Mouse (Mus musculus): ENCODE measurements around the gene Golph3. TPM values are rescaled to one million over a fixed set of nuclear protein-coding genes. Genes with fewer than 3 reads are reported as not detected.
A peak's percentile ranks its signal among the peaks of the same experiment; 100 is the strongest.
"Not testable (repeated sequence)": the region's sequence is repeated elsewhere in the genome, so short reads cannot be mapped to it uniquely, and the experiment has no call there.

The Golph3 gene
- polyA plus RNA-seq, 1 experiment from 2014 or later, result 75.1 TPM

DNA sequence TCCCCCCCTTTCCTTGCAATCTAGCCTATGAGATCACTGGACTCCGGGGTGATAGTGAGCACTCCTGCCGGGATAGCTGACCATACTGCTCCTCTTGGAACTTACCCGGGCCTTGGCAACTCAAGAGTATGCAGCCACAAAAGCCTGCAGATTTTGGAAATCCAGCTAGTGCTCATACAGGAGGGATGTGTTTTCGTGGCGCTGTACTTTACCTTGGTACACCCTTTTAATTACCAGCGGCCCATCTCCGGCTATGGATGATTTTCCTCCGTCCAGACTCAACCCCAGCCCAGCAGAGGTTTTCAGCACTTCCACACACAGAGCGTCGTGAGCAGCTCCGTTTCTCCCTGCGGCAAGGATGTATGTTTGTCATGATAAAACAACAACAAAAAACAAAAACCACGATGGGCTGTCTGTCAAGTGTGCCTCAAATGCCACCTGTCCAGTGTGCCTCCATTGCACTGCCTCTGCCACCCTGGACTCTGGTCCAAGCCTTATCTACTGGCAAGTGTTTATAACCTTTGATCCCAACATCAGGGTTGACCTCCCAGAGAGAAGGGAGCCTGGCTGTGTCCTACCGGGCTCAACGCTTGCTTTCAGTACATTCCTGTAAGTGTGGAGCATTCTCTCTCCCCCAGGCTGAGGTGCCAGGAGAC, 44.3 kb downstream of the Golph3 start:
- 70% methylated on average over 15 of the region's 15 CpGs for WGBS
- peak; percentile 12; the same call in 1 of the 2 replicates for ATAC-seq (ENCODE audit: low FRiP score)
- no peak overlapping the region for H3K4me3 ChIP-seq

DNA sequence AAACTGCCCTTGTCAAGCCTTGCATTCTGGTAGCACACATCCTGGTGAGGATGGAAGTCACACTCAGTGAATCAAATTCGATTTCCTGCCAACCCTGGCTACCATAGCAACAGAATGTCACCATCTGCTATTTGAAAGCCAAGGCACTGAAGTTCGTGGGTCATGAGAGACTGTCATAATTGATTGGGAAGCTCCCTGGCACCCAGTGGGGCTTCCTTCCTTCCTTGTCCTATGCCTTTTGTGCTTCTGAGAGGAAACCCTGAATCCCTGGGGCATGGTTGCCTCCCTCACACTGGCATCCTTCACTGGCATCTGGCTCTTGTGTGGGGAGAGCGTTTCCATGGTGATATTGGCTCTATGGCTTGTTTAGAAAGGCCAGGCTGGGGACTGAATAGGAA, 44.8 kb downstream of the Golph3 start:
- H3K9me3 ChIP-seq, result no peaks in the 10 kb centered on the region
- peak; percentile 93 for ATAC-seq (ENCODE audit: low FRiP score)
- H3K27ac ChIP-seq, result peak overlapping the region; percentile 86
- no peak overlapping the region for H3K4me3 ChIP-seq
- peaks cover 36% of the 10 kb centered on the region for H3K4me1 ChIP-seq (replicated peaks)
- peaks cover 4% of the 10 kb centered on the region; the same call in 1 of the 2 replicates for H3K36me3 ChIP-seq
- H3K27me3 ChIP-seq, result 0 out of 2 replicates have a peak, but pooled peaks cover 5% of the 10 kb centered on the region
- WGBS, result 22% methylated on average over 3 of the region's 3 CpGs
- H3K4me2 ChIP-seq, result peak overlapping the region; percentile 27; the same call in 1 of the 2 replicates
- H3K9ac ChIP-seq, result no peak overlapping the region

More for the DNA sequence above, 44.3 kb downstream of the Golph3 start:
- H3K9me3 ChIP-seq, result no peaks in the 10 kb centered on the region
- H3K4me1 ChIP-seq (replicated peaks), result peaks cover 36% of the 10 kb centered on the region
- peak overlapping the region; percentile 86 for H3K27ac ChIP-seq
- H3K27me3 ChIP-seq, result 0 out of 2 replicates have a peak, but pooled peaks cover 5% of the 10 kb centered on the region
- H3K9ac ChIP-seq, result no peak overlapping the region
- H3K36me3 ChIP-seq, result peaks cover 4% of the 10 kb centered on the region; the same call in 1 of the 2 replicates
- H3K4me2 ChIP-seq, result peak overlapping the region; percentile 27; the same call in 1 of the 2 replicates

DNA sequence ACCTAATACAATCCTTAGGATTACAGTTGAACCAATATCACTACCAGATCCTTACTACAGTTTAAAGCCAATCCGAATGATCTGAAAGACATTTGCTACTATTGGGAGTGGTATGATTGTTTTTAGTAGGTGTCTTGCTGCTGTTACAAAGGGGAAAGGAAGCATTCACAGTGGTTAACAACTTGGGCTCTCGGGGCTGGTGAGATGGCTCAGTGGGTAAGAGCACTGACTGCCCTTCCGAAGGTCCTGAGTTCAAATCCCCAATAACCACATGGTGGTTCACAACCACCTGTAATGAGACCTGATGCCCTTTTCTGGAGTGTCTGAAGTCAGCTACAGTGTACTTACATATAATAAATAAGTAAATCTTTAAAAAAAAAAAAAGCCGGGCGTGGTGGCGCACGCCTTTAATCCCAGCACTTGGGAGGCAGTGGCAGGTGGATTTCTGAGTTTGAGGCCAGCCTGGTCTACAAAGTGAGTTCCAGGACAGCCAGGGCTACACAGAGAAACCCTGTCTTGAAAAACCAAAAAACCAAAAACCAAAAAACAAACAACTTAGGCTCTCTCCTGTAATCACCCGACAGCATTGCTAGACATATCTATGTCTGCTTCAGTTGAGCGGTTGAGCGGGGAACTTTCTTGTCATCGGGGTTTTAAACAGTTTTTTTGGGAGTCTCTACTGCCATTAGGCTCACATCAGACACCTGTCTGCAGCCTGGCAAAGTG, 45.5 kb downstream of the Golph3 start:
- not testable (repeated sequence) for H3K36me3 ChIP-seq; H3K9ac ChIP-seq; H3K27me3 ChIP-seq; H3K4me3 ChIP-seq; ATAC-seq (ENCODE audit: low FRiP score); H3K4me2 ChIP-seq; H3K9me3 ChIP-seq
- WGBS, result 91% methylated on average over 11 of the region's 11 CpGs
- Histone ChIP-seq H3K4me1 (replicated peaks) (peaks cover 41% of the 10 kb centered on the region), H3K27ac (peak overlapping the region; percentile 86)

DNA sequence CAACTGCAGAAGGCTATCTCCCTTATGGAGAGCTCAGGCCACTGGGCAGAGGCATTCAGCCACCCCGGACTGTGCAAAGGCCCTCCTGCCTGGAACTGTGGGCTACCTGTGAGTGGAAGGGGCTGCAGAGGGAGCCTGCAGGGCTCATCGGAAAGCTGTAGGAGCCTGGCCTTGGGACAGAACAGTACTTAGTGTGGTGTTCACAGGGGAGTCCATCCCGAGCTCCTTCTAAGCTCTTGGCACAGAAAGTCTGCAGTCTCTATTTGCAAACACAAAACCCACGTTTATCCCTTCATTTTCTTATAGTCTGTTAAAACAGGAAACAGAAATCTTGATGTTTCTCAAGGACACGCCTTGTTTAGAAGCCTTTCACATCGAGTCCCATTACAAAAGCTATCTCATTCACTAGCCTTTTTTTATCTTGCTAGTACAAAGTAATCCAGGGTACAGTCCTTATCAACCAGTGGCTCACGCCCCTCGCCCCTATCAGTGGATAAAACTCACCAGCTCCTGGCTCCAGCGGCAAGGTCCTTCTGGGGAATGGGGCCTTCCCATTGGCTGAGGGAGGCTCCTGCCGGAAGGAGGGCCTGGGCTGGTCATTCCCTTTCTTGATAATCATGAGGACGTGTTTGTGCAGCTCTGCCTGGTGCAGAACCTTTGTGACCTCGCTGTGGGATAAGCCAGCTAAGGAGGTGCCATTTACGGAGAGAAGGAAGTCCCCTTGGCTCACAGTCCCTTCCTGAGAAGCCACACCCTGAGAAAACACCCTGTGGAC, 46.2 kb downstream of the Golph3 start:
- no peaks in the 10 kb centered on the region for H3K36me3 ChIP-seq
- ATAC-seq (ENCODE audit: low FRiP score), result no peak
- H3K27me3 ChIP-seq, result 0 out of 2 replicates have a peak, but pooled peaks cover 5% of the 10 kb centered on the region
- H3K9me3 ChIP-seq, result no peaks in the 10 kb centered on the region
- H3K4me1 ChIP-seq (replicated peaks), result peaks cover 41% of the 10 kb centered on the region
- 56% methylated on average over 13 of the region's 13 CpGs for WGBS
- H3K4me3 ChIP-seq, result no peak overlapping the region
- H3K4me2 ChIP-seq, result no peak overlapping the region
- H3K9ac ChIP-seq, result no peak overlapping the region
- peak overlapping the region; percentile 13; the same call in 1 of the 2 replicates for H3K27ac ChIP-seq

DNA sequence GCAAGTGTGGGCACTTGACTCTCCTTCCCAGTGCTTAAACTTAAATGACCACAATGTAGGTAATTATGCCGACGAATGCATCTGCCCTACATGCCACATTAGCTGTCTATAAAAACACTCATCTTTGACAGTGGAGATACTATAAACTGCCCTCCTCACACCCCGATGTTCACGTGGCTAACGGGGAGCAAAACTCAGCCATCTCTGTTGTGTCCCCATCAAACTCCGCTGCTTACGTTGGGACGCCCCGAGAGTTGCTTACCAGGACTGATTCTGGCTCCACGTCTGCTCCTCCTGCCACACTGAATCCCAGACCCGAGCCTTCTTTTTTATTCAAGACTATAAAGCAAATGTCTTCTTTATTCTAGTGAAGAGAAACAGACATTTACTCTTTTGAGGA, 47.1 kb downstream of the Golph3 start:
- H3K27me3 ChIP-seq, result peaks cover 9% of the 10 kb centered on the region; the same call in 1 of the 2 replicates
- WGBS, result 64% methylated on average over 11 of the region's 11 CpGs
- no peak for ATAC-seq (ENCODE audit: low FRiP score)
- peaks cover 41% of the 10 kb centered on the region for H3K4me1 ChIP-seq (replicated peaks)
- no peak overlapping the region for H3K27ac ChIP-seq
- no peak overlapping the region for H3K4me3 ChIP-seq
- H3K36me3 ChIP-seq, result no peaks in the 10 kb centered on the region
- no peaks in the 10 kb centered on the region for H3K9me3 ChIP-seq
- no peak overlapping the region for H3K4me2 ChIP-seq
- no peak overlapping the region for H3K9ac ChIP-seq

DNA sequence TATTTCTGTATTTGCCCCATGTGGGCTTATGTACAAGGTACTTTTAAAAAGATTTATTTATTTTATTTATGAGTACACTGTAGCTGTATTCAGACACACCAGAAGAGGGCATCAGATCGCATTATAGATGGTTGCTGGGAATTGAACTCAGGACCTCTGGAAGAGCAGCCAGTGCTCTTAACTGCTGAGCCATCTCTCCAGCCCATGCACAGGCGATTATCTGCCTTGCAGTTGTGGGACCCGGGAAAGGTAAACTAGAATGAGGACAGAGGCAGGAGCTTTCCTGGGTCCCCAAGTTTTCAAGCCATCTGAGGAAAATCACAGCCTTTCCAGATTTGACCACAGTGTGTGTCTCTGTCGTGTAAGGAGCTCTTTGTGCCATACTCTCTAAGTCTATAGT, 47.6 kb downstream of the Golph3 start:
- 95% methylated on average over 4 of the region's 4 CpGs for WGBS
- Histone ChIP-seq H3K4me3 (no peak overlapping the region), H3K4me1 (replicated peaks) (peaks cover 43% of the 10 kb centered on the region), H3K9me3 (no peaks in the 10 kb centered on the region), H3K4me2 (no peak overlapping the region), H3K27me3 (peaks cover 9% of the 10 kb centered on the region; the same call in 1 of the 2 replicates), H3K36me3 (no peaks in the 10 kb centered on the region), H3K9ac (no peak overlapping the region), H3K27ac (no peak overlapping the region)
- ATAC-seq (ENCODE audit: low FRiP score), result no peak

DNA sequence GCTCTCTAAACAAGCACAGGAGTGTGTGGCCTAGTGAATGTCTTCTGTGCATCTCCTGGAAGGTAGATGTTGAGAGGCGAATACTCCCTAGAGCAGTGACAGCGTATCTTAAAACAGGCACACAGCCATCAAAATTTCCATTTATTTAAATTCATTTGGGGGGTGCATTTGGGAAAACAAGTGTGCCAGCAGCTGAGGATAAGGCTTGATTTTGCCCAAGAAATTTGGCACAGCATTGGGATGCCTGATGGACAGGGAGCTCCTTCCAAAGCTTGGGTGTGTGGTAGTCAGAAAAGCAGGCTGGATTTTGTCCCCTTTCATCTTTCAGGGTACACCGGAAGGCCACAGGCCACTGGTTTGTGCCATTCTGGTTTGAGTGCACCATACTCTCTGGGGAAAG, 48.8 kb downstream of the Golph3 start:
- Histone ChIP-seq H3K9ac (no peak overlapping the region), H3K27me3 (peaks cover 12% of the 10 kb centered on the region; the same call in 1 of the 2 replicates), H3K4me1 (replicated peaks) (peaks cover 42% of the 10 kb centered on the region), H3K9me3 (no peaks in the 10 kb centered on the region), H3K4me2 (no peak overlapping the region), H3K27ac (no peak overlapping the region), H3K36me3 (no peaks in the 10 kb centered on the region), H3K4me3 (no peak overlapping the region)
- ATAC-seq (ENCODE audit: low FRiP score), result no peak
- WGBS, result 95% methylated on average over 3 of the region's 3 CpGs

DNA sequence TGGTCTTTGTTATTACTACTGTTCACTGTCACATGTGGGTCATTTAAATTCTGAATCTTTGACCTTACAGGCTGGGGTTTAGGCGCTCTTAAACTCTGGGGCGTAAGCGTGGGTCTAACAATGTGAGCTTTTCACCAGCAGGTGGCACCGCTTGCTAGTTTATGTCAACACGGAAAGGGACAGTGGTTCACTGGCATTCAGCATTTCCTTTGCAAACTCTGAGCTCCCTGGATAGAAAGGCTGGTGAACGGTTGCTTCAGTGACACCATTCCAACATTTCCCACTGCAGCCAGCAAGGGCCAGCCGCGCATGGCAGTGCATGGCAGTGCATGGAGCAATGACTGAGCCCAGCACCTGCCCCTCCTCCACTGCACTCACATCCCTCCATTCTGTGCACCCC, 49.9 kb downstream of the Golph3 start:
- peaks cover 42% of the 10 kb centered on the region for H3K4me1 ChIP-seq (replicated peaks)
- H3K4me2 ChIP-seq, result no peak overlapping the region
- 8% methylated on average over 8 of the region's 8 CpGs for WGBS
- H3K27ac ChIP-seq, result 0 out of 2 replicates have a peak overlapping the region, but pooled peaks have one; percentile 20
- H3K9ac ChIP-seq, result no peak overlapping the region
- no peak overlapping the region for H3K4me3 ChIP-seq
- H3K27me3 ChIP-seq, result peaks cover 17% of the 10 kb centered on the region; the same call in 1 of the 2 replicates
- H3K9me3 ChIP-seq, result no peaks in the 10 kb centered on the region
- no peaks in the 10 kb centered on the region for H3K36me3 ChIP-seq
- ATAC-seq (ENCODE audit: low FRiP score), result peak; percentile 63

DNA sequence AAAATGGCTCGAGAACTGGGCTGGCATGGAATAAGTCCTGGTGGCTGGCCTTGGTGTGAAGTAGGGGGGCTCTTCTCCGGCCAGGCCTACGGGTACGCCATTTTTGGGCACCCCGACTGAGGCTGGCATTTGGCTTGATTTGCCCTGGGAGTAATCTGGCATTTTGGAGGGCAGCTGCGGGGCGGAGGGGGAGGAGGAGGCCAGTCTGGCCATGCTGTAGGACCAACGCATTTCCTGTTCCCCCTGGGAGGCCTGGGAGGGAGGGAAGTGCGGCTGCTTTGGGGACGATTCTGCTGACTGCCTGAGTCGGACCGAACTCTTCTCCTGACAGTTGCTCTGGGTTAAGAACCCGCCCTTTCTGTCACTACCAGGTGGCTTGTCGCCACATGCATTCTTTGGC, 52.2 kb downstream of the Golph3 start:
- ATAC-seq (ENCODE audit: low FRiP score), result no peak
- Histone ChIP-seq H3K9me3 (no peaks in the 10 kb centered on the region), H3K9ac (no peak overlapping the region), H3K4me2 (no peak overlapping the region), H3K4me1 (replicated peaks) (peaks cover 22% of the 10 kb centered on the region), H3K36me3 (no peaks in the 10 kb centered on the region), H3K4me3 (no peak overlapping the region), H3K27ac (no peak overlapping the region), H3K27me3 (peaks cover 22% of the 10 kb centered on the region)
- 81% methylated on average over 14 of the region's 14 CpGs for WGBS

DNA sequence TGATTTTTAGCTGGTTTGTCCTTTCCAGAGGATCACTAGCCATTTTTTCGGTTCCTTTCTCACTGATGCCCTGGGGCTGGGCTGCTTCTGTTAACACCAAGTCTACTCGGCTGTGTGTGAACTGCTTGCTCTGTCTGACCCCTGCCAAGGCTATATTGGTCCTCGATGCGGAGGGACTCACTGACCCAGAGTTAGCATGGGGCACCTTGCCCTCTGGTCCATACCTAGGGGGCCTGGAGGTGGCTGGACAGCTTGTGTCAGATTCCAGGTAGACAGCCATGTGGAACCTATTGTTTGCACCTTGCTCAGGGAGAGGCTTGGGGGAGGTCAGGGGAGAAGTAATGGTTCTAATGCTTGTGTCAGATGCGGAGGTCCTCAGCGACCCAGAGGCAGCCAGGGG, 52.7 kb downstream of the Golph3 start:
- Histone ChIP-seq H3K27ac (no peak overlapping the region), H3K27me3 (peaks cover 22% of the 10 kb centered on the region), H3K36me3 (no peaks in the 10 kb centered on the region), H3K9ac (no peak overlapping the region), H3K4me1 (replicated peaks) (peaks cover 20% of the 10 kb centered on the region), H3K9me3 (no peaks in the 10 kb centered on the region), H3K4me3 (no peak overlapping the region), H3K4me2 (no peak overlapping the region)
- ATAC-seq (ENCODE audit: low FRiP score), result no peak
- 84% methylated on average over 6 of the region's 6 CpGs for WGBS

DNA sequence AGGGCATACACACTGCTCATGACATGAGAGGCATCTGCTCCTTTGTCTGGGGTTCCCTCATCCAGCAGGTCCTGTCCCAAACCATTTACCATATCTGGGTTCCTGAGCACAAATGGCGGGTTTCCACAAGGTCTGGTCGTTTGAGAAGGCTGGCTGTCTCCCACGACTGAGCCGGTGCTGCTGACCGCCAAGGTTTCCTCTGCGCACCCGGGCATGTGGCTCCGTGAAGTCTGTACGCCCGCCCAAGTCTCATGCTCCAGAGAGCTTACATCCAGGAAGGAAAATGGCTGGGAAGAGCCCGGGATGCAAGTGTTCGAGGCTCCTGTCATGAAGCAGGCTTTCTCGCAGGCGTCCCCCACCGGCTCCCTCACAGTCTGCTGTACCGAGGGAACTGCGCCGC, 53.7 kb downstream of the Golph3 start:
- Histone ChIP-seq H3K36me3 (no peaks in the 10 kb centered on the region), H3K4me3 (no peak overlapping the region; the same call in 1 of the 2 replicates), H3K27me3 (peaks cover 21% of the 10 kb centered on the region), H3K27ac (no peak overlapping the region), H3K9ac (no peak overlapping the region), H3K4me2 (peak overlapping the region; percentile 50), H3K9me3 (no peaks in the 10 kb centered on the region), H3K4me1 (replicated peaks) (peaks cover 20% of the 10 kb centered on the region)
- no peak for ATAC-seq (ENCODE audit: low FRiP score)
- WGBS, result 60% methylated on average over 18 of the region's 18 CpGs
